Mouse (Mus musculus) ES-E14 (cell line): ENCODE data around the gene Ncoa7.

Source experiments
- HCFC1 ChIP-seq: IDR thresholded peaks from 2 replicates; pipeline ENCODE4 v1.6.1; 2012; ENCODE audit warnings: low read length, inconsistent platforms, borderline replicate concordance; ENCODE audit not compliant: insufficient read depth
- MAFK ChIP-seq: IDR thresholded peaks from 2 replicates; pipeline ENCODE4 v1.6.1; 2014; ENCODE audit warnings: mild to moderate bottlenecking, low read depth, low read length, inconsistent platforms; ENCODE audit not compliant: insufficient read depth
- ZC3H11A ChIP-seq: IDR thresholded peaks from 2 replicates; pipeline ENCODE4 v1.6.1; 2012; ENCODE audit warnings: low read depth, mild to moderate bottlenecking, inconsistent platforms, low read length, borderline replicate concordance

DNA sequence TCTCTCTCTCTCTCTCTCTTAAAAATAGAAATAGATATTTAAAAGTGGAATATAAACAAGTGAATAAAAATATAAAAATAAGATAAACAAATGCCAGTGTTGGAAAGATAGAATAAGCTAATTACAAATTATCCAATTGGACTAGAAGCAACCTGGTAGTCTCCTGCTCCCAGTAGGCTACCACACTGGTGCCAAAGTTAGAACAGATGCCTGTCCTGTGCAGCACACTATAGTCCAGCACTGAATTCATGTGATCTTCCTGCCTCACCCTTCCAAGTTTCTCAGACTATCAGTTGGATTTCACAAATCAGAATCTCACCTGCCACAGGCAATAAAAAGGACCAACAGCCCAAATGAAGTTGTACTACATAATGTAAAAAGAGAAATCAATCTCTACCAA is 59.9 kb downstream of the Ncoa7 start:
- TF ChIP-seq MAFK (no peak), ZC3H11A (no peak), HCFC1 (no peak)
